Mouse (Mus musculus) cerebral cortex, adult 2 months (tissue): ENCODE data around the gene Gm17175.

Source experiments
- WGBS: fragments of 180-500 bp; shearing (Covaris S2); methylation state at CpG from one replicate; pipeline ENCODE4 v1.1.7; 2018; 5-methylcytosine and 5-hydroxymethylcytosine counted together

Gm17175 gene

DNA sequence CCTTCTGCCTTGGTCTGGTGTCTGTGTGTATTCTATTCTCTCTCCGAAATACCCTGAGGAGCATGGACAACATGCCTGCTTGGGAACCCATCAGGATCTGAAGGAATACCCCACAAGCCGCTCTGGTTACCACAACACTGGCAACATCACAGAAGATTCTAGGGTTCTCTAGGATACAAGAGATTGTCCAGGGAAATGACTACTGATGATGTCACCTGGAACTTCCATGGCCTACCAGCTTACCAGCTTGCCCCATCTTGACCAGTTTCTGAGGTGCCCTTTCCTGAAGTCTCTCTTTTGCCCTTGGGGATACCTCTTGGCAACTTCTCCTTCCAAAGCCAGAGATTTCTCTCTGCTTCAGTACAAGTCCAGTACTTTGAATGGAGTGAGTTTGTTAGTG, at the start of gene Gm17175:
Gene Gm17175 (minus strand): TSS at position 101 of the 400 bp plus-strand sequence.
- WGBS = 86% methylated on average over 2 of the region's 2 CpGs

DNA sequence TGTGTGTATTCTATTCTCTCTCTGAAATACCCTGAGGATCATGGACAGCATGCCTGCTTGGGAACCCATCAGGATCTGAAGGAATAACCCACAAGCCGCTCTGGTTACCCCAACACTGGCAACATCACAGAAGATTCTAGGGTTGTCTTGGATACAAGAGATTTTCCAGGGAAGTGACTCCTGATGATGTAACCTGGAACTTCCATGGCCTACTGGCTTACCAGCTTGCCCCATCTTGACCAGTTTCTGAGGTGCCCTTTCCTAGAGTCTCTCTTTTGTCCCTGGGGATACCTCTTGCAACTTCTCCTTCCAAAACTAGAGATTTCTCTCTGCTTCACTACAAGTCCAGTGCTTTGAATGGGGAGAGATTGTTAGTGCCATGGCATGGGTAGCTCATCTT, 37.3 kb upstream of the Gm17175 start, which contains the start of gene Gm17078:
Gene Gm17078 (minus strand): TSS at position 101 of the 400 bp plus-strand sequence.
- 79% methylated on average over 1 of the region's 1 CpGs for WGBS

DNA sequence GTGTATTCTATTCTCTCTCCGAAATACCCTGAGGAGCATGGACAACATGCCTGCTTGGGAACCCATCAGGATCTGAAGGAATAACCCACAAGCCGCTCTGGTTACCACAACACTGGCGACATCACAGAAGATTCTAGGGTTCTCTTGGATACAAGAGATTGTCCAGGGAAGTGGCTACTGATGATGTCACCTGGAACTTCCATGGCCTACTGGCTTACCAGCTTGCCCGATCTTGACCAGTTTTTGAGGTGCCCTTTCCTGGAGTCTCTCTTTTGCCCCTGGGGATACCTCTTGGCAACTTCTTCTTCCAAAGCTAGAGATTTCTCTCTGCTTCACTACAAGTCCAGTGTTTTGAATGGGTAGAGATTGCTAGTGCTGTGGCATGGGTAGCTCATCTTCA, 18.2 kb upstream of the Gm17175 start, which contains the start of gene Gm17174:
Gene Gm17174 (minus strand): TSS at position 101 of the 400 bp plus-strand sequence.
- WGBS = 92% methylated on average over 4 of the region's 4 CpGs

DNA sequence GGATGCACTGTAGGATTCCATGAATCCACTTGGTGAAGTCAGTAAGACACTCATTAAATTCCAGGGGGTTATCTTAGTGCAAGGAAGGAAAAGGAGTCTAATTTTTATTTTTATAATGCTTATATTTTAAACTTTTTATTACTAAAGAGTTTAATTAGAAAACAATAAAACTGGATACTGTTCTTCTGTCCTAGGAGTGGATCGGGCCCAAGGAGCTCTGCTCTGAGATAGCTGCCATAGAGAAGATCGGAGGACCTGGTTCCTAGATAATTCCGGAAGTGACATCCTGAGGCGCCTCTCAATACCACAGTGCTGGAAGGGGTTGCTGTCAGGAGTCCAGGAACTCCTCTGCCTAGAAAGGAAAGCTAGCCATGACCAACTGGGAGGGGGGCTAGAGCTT, 21.4 kb downstream of the Gm17175 start, which contains the start of gene Gm5622:
Gene Gm5622 (plus strand): TSS at position 301 of the 400 bp plus-strand sequence.
- WGBS = 94% methylated on average over 4 of the region's 4 CpGs
